Mouse (Mus musculus): Measurements from ENCODE around the gene Defb23.
"Not testable (repeated sequence)": the region's sequence is repeated elsewhere in the genome, so short reads cannot be mapped to it uniquely, and the experiment has no call there.

Defb23 gene

GRCm38 (mm10) chr2:152436983-152437860, 27.2 kb downstream of the Defb23 start:
- peak; percentile 90 for DNase-seq

- DNase-seq = no peak
Measured at GRCm38 (mm10) chr2:152436405-152436901, 28.0 kb downstream of the Defb23 start.

- DNase-seq = not testable (repeated sequence)
Measured at GRCm38 (mm10) chr2:152428481-152428880, 35.9 kb downstream of the Defb23 start.

GRCm38 (mm10) chr2:152427493-152427892, 36.9 kb downstream of the Defb23 start:
- DNase-seq = no peak

- DNase-seq = no peak
Measured at GRCm38 (mm10) chr2:152415786-152416185, 48.6 kb downstream of the Defb23 start.

- no peak for DNase-seq
Measured at GRCm38 (mm10) chr2:152415287-152415686, 49.1 kb downstream of the Defb23 start, which contains the start of gene 6820408C15Rik. Gene 6820408C15Rik, plus strand, starts transcription at chr2:152415587.

GRCm38 (mm10) chr2:152414591-152415165, 49.7 kb downstream of the Defb23 start, which contains the start of gene Zcchc3:
Gene Zcchc3, minus strand, starts transcription at chr2:152415027.
- DNase-seq = peak; percentile 56 to 57

GRCm38 (mm10) chr2:152413765-152414584, 50.4 kb downstream of the Defb23 start:
- DNase-seq = peak; percentile 29 to 34

- no peak for DNase-seq
Measured at GRCm38 (mm10) chr2:152413158-152413764, 51.2 kb downstream of the Defb23 start.

- no peak for DNase-seq
Measured at GRCm38 (mm10) chr2:152412526-152413157, 51.8 kb downstream of the Defb23 start.

- DNase-seq = no peak
Measured at GRCm38 (mm10) chr2:152411471-152411870, 52.9 kb downstream of the Defb23 start.

- no peak for DNase-seq
Measured at GRCm38 (mm10) chr2:152410971-152411371, 53.4 kb downstream of the Defb23 start.

GRCm38 (mm10) chr2:152409781-152410180, 54.6 kb downstream of the Defb23 start:
- no peak for DNase-seq

Measured in B cell, adult 2 months (primary cell).